Mouse (Mus musculus) embryonic facial prominence, embryonic 10.5 days (tissue): ENCODE measurements around the gene R3hdm2. TPM values are rescaled to one million over a fixed set of nuclear protein-coding genes. Genes with fewer than 3 reads are reported as not detected.

ENCODE experiments used
- DNase-seq: peaks from one replicate; pipeline ENCODE4 v3.0.0-alpha.2; 2017; ENCODE audit warnings: low spot score
- H3K27ac ChIP-seq: fragments of 300-500 bp; sonication (generic); replicated peaks from 2 replicates; pipeline ENCODE4 v1.5.1; 2016; ENCODE audit warnings: mild to moderate bottlenecking
- H3K27me3 ChIP-seq: fragments of 300-500 bp; sonication (generic); replicated peaks from 2 replicates; pipeline ENCODE4 v1.6.1; 2016; ENCODE audit warnings: low read depth, mild to moderate bottlenecking; ENCODE audit not compliant: poor library complexity, severe bottlenecking
- H3K36me3 ChIP-seq: fragments of 300-500 bp; sonication (generic); replicated peaks from 2 replicates; pipeline ENCODE4 v1.6.1; 2016; ENCODE audit warnings: mild to moderate bottlenecking, moderate library complexity
- H3K4me1 ChIP-seq: fragments of 300-500 bp; sonication (generic); 2 replicates; pipeline ENCODE4 v1.6.1; 2016
- H3K4me3 ChIP-seq: fragments of 300-500 bp; sonication (generic); 2 replicates; pipeline ENCODE4 v1.5.1; 2016; ENCODE audit warnings: mild to moderate bottlenecking, moderate library complexity
- H3K9me3 ChIP-seq: fragments of 300-500 bp; sonication (generic); 2 replicates; pipeline ENCODE4 v1.6.1; 2016; ENCODE audit warnings: mild to moderate bottlenecking
- WGBS: fragments of 180-500 bp; shearing (Covaris S2); methylation state at CpG from one replicate; pipeline ENCODE4 v1.1.7; 2016; 5-methylcytosine and 5-hydroxymethylcytosine counted together
- polyA plus RNA-seq: library from polyadenylated mRNA; unstranded; fragments of >200 nt; fragmentation: Nextera tagmentation; extraction: Ambion mirVana; gene quantifications from 2 replicates; pipeline ENCODE4 v1.2.1, GENCODE M21; 2016

The R3hdm2 gene
- polyA plus RNA-seq, 1 experiment from 2014 or later, result 41.9 TPM

- Histone ChIP-seq H3K4me3 (no peak overlapping the region), H3K27ac (no peak overlapping the region), H3K36me3 (peaks cover 8% of the 10 kb centered on the region; the same call in 1 of the 2 replicates), H3K27me3 (no peaks in the 10 kb centered on the region), H3K9me3 (no peaks in the 10 kb centered on the region), H3K4me1 (no peaks in the 10 kb centered on the region)
- 86% methylated on average over 5 of the region's 5 CpGs for WGBS
- DNase-seq, result no peak
Observed at GRCm38 (mm10) chr10:127437354-127438113, 57.4 kb downstream of the R3hdm2 start.

- Histone ChIP-seq H3K27ac (no peak overlapping the region), H3K36me3 (peaks cover 79% of the 10 kb centered on the region)
- 90% methylated on average over 1 of the region's 1 CpGs for WGBS
Observed at GRCm38 (mm10) chr10:127453701-127454100, 73.6 kb downstream of the R3hdm2 start.

GRCm38 (mm10) chr10:127462411-127463096 is 82.4 kb downstream of the R3hdm2 start:
- no peak for DNase-seq
- H3K36me3 ChIP-seq, result peaks cover 79% of the 10 kb centered on the region
- H3K27me3 ChIP-seq, result no peaks in the 10 kb centered on the region
- no peak overlapping the region for H3K27ac ChIP-seq
- 74% methylated on average over 5 of the region's 5 CpGs for WGBS
- H3K4me1 ChIP-seq, result peaks cover 12% of the 10 kb centered on the region
- no peak overlapping the region for H3K4me3 ChIP-seq
- H3K9me3 ChIP-seq, result no peaks in the 10 kb centered on the region

More at GRCm38 (mm10) chr10:127453701-127454100, 73.6 kb downstream of the R3hdm2 start:
- Histone ChIP-seq H3K9me3 (no peaks in the 10 kb centered on the region), H3K4me3 (no peak overlapping the region), H3K27me3 (no peaks in the 10 kb centered on the region), H3K4me1 (no peaks in the 10 kb centered on the region)
- no peak for DNase-seq

GRCm38 (mm10) chr10:127471281-127471988 is 91.3 kb downstream of the R3hdm2 start:
- H3K27me3 ChIP-seq, result no peaks in the 10 kb centered on the region
- H3K27ac ChIP-seq, result no peak overlapping the region; the same call in 1 of the 2 replicates
- H3K4me1 ChIP-seq, result peaks cover 13% of the 10 kb centered on the region
- no peak for DNase-seq
- no peak overlapping the region for H3K4me3 ChIP-seq
- H3K36me3 ChIP-seq, result peaks cover 61% of the 10 kb centered on the region
- no peaks in the 10 kb centered on the region for H3K9me3 ChIP-seq
- WGBS, result 53% methylated on average over 15 of the region's 15 CpGs

GRCm38 (mm10) chr10:127472722-127473121 is 92.6 kb downstream of the R3hdm2 start:
- 83% methylated on average over 9 of the region's 9 CpGs for WGBS
- peaks cover 74% of the 10 kb centered on the region for H3K36me3 ChIP-seq
- no peak for DNase-seq

GRCm38 (mm10) chr10:127475175-127475574 is 95.0 kb downstream of the R3hdm2 start:
- Histone ChIP-seq H3K27me3 (no peaks in the 10 kb centered on the region), H3K9me3 (no peaks in the 10 kb centered on the region), H3K4me1 (peaks cover 13% of the 10 kb centered on the region), H3K4me3 (no peak overlapping the region), H3K36me3 (peaks cover 78% of the 10 kb centered on the region), H3K27ac (no peak overlapping the region)
- 97% methylated on average over 4 of the region's 4 CpGs for WGBS
- no peak for DNase-seq

More at GRCm38 (mm10) chr10:127472722-127473121, 92.6 kb downstream of the R3hdm2 start:
- H3K4me1 ChIP-seq, result peaks cover 13% of the 10 kb centered on the region
- no peak overlapping the region for H3K4me3 ChIP-seq
- H3K27me3 ChIP-seq, result no peaks in the 10 kb centered on the region
- H3K9me3 ChIP-seq, result no peaks in the 10 kb centered on the region
- no peak overlapping the region for H3K27ac ChIP-seq

- Histone ChIP-seq H3K4me1 (peaks cover 4% of the 10 kb centered on the region), H3K27ac (no peak overlapping the region), H3K36me3 (peaks cover 80% of the 10 kb centered on the region), H3K27me3 (no peaks in the 10 kb centered on the region), H3K4me3 (no peak overlapping the region), H3K9me3 (no peaks in the 10 kb centered on the region)
- no peak for DNase-seq
- WGBS, result 86% methylated on average over 3 of the region's 3 CpGs
Observed at GRCm38 (mm10) chr10:127476541-127476940, 96.4 kb downstream of the R3hdm2 start.

GRCm38 (mm10) chr10:127477301-127477700 is 97.2 kb downstream of the R3hdm2 start:
- no peak for DNase-seq
- Histone ChIP-seq H3K9me3 (no peaks in the 10 kb centered on the region), H3K4me1 (no peaks in the 10 kb centered on the region), H3K36me3 (peaks cover 79% of the 10 kb centered on the region), H3K27ac (no peak overlapping the region), H3K4me3 (no peak overlapping the region), H3K27me3 (no peaks in the 10 kb centered on the region)
- WGBS, result 89% methylated on average over 7 of the region's 7 CpGs

GRCm38 (mm10) chr10:127479131-127479530 is 99.0 kb downstream of the R3hdm2 start:
- 93% methylated on average over 4 of the region's 4 CpGs for WGBS
- Histone ChIP-seq H3K4me1 (no peaks in the 10 kb centered on the region), H3K27me3 (no peaks in the 10 kb centered on the region), H3K36me3 (peaks cover 77% of the 10 kb centered on the region), H3K9me3 (no peaks in the 10 kb centered on the region), H3K27ac (no peak overlapping the region), H3K4me3 (no peak overlapping the region)
- DNase-seq, result no peak

GRCm38 (mm10) chr10:127480833-127481813 is 101.0 kb downstream of the R3hdm2 start:
- Histone ChIP-seq H3K4me3 (no peak overlapping the region), H3K27ac (no peak overlapping the region), H3K4me1 (no peaks in the 10 kb centered on the region), H3K27me3 (no peaks in the 10 kb centered on the region), H3K9me3 (no peaks in the 10 kb centered on the region), H3K36me3 (peaks cover 81% of the 10 kb centered on the region)
- no peak for DNase-seq
- WGBS, result 88% methylated on average over 19 of the region's 19 CpGs

GRCm38 (mm10) chr10:127485235-127485634 is 105.1 kb downstream of the R3hdm2 start:
- no peaks in the 10 kb centered on the region for H3K9me3 ChIP-seq
- H3K4me3 ChIP-seq, result no peak overlapping the region
- peaks cover 81% of the 10 kb centered on the region for H3K36me3 ChIP-seq
- no peak overlapping the region for H3K27ac ChIP-seq
- H3K27me3 ChIP-seq, result no peaks in the 10 kb centered on the region
- DNase-seq, result no peak
- WGBS, result 89% methylated on average over 10 of the region's 10 CpGs
- H3K4me1 ChIP-seq, result 0 out of 2 replicates have a peak, but pooled peaks cover 2% of the 10 kb centered on the region
